Comparison of ENCODE assay signal across 9 mouse cellular contexts in the genomic region with DNA sequence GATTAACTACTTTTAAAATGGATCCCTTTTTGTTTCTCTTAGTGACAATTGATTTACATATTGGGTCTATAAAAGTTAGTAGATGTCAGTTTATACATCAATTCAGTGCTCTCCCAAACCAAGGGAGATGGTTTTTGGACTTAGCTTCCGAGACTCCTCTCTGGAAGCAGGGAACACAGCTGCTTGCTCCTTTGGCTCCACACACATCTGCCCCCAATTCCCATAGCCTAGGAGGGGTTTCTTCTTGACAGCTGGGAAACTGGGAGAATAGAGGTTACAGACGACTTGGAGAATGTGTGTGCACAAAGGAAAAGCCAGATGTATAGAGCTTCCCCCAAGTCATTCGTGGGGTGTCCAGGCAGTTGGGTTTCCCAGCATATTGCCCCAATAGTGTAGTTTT. TPM values are rescaled to one million over a fixed set of nuclear protein-coding genes. Genes with fewer than 3 reads are reported as not detected.
DNase-seq lines count a peak whose midpoint lies in the region; ATAC-seq and TF ChIP-seq lines count a peak whose summit lies in the region.
"Had no signal": no experiment of that assay in that cellular context is flagged by ENCODE, and none has a peak within 500 bp of the region (broad histone marks: within the 10 kb centered on the region; RNA-seq: fewer than 3 reads in every experiment).

No protein-coding gene starts in this region.

- H3K9ac ChIP-seq in forebrain, embryonic 15.5 days (replicated peaks), result peak overlapping the region; percentile 62
- peak overlapping the region; percentile 72 for H3K9ac ChIP-seq in liver, embryonic 12.5 days
- peak overlapping the region; percentile 86 for H3K9ac ChIP-seq in stomach, embryonic 16.5 days (ENCODE audit: low read length)

- peak overlapping the region; percentile 98 for H3K27ac ChIP-seq in testis, adult 2 months (ENCODE audit: control insufficient read depth, insufficient read depth, low read depth, low read length)
- no peak overlapping the region for H3K27ac ChIP-seq in forebrain, embryonic 15.5 days (replicated peaks)
- H3K27ac ChIP-seq in liver, embryonic 12.5 days, result no peak overlapping the region
- H3K27ac ChIP-seq in stomach, embryonic 16.5 days (ENCODE audit: low read length), result peak overlapping the region; percentile 49

- intact Hi-C loops in left cerebral cortex, postnatal 25 days (cut with DNase I), result no loop called here

- H3K4me3 ChIP-seq in testis, adult 2 months (ENCODE audit: control insufficient read depth, low read depth, low read length), result peak overlapping the region; percentile 100
- H3K4me3 ChIP-seq in forebrain, embryonic 15.5 days, result peak overlapping the region; percentile 56
- peak overlapping the region; percentile 58 for H3K4me3 ChIP-seq in liver, embryonic 12.5 days
- H3K4me3 ChIP-seq in stomach, embryonic 16.5 days (replicated peaks; ENCODE audit: low read length), result peak overlapping the region; percentile 71

- WGBS in forebrain, embryonic 15.5 days, result 35% methylated on average over 3 of the region's 3 CpGs
- WGBS in liver, embryonic 12.5 days (ENCODE audit: insufficient replicate concordance), result 55% methylated on average over 3 of the region's 3 CpGs
- 35% methylated on average over 3 of the region's 3 CpGs for WGBS in stomach, embryonic 16.5 days

- no peak for TF ChIP-seq CTCF in testis, adult 2 months (IDR thresholded peaks at IDR 0.05; ENCODE audit: control insufficient read depth, insufficient read depth, insufficient replicate concordance, low read depth, low read length)

- H3K27me3 ChIP-seq in testis, adult 2 months (ENCODE audit: control insufficient read depth, insufficient read depth, low read length), result no peaks in the 10 kb centered on the region
- no peaks in the 10 kb centered on the region for H3K27me3 ChIP-seq in forebrain, embryonic 15.5 days
- no peaks in the 10 kb centered on the region for H3K27me3 ChIP-seq in liver, embryonic 12.5 days (replicated peaks)
- no peaks in the 10 kb centered on the region for H3K27me3 ChIP-seq in stomach, embryonic 16.5 days (ENCODE audit: control insufficient read depth, insufficient read depth, low read length)

- TF ChIP-seq POLR2A in testis, adult 2 months (IDR thresholded peaks at IDR 0.05; ENCODE audit: control insufficient read depth, low read depth, low read length), result no peak

- DNase-seq in testis, postnatal 14 days (ENCODE audit: low spot score), result no peak
- no peak for DNase-seq in left cerebral cortex, postnatal 25 days (ENCODE audit: low spot score in 2 of 2)
- DNase-seq in cerebellum, postnatal 25 days, result no peak
- no peak for DNase-seq in kidney, adult 9 months

- no peaks in the 10 kb centered on the region for H3K9me3 ChIP-seq in forebrain, embryonic 15.5 days
- no peaks in the 10 kb centered on the region for H3K9me3 ChIP-seq in liver, embryonic 12.5 days (replicated peaks)
- H3K9me3 ChIP-seq in stomach, embryonic 16.5 days (replicated peaks; ENCODE audit: control insufficient read depth, low read length), result no peaks in the 10 kb centered on the region

- no peaks in the 10 kb centered on the region; the same call in 1 of the 2 replicates for H3K36me3 ChIP-seq in testis, adult 2 months (ENCODE audit: control insufficient read depth, insufficient read depth, low read length)
- H3K36me3 ChIP-seq in forebrain, embryonic 15.5 days, result no peaks in the 10 kb centered on the region
- no peaks in the 10 kb centered on the region for H3K36me3 ChIP-seq in liver, embryonic 12.5 days
- H3K36me3 ChIP-seq in stomach, embryonic 16.5 days (ENCODE audit: control insufficient read depth, insufficient read depth, low read length), result no peaks in the 10 kb centered on the region

- H3K4me1 ChIP-seq in testis, adult 2 months (ENCODE audit: control insufficient read depth, insufficient read depth, low read length), result peaks cover 9% of the 10 kb centered on the region
- peaks cover 9% of the 10 kb centered on the region for H3K4me1 ChIP-seq in forebrain, embryonic 15.5 days
- H3K4me1 ChIP-seq in liver, embryonic 12.5 days, result peaks cover 27% of the 10 kb centered on the region
- peaks cover 4% of the 10 kb centered on the region; the same call in 1 of the 2 replicates for H3K4me1 ChIP-seq in stomach, embryonic 16.5 days (ENCODE audit: control insufficient read depth, insufficient read depth, low read length)

- peak overlapping the region; percentile 87 for H3K4me2 ChIP-seq in forebrain, embryonic 15.5 days (replicated peaks)
- peak overlapping the region; percentile 87 for H3K4me2 ChIP-seq in liver, embryonic 12.5 days
- peak overlapping the region; percentile 91 for H3K4me2 ChIP-seq in stomach, embryonic 16.5 days (ENCODE audit: low read depth, low read length)

- no peak for ATAC-seq in forebrain, embryonic 15.5 days (replicated peaks)
- ATAC-seq in liver, embryonic 12.5 days, result no peak
- no peak for ATAC-seq in stomach, embryonic 16.5 days (ENCODE audit: insufficient read depth, low FRiP score)

RNA-seq across cellular contexts. Expression of a gene that starts 0.7 kb away (rescaled TPM):
- 19.5 and 20.5 TPM in 2 replicates for polyA plus RNA-seq in testis, adult 2 months (2012; rRNA removed)
- 4.5 and 6.5 TPM in 2 replicates for polyA plus RNA-seq in forebrain, embryonic 15.5 days (2015; fragmentation: Nextera tagmentation; extraction: Ambion mirVana)
- 3.3 TPM in 2 replicates for polyA plus RNA-seq in liver, embryonic 12.5 days (2016; fragmentation: Nextera tagmentation; extraction: Ambion mirVana)
- polyA plus RNA-seq in stomach, embryonic 16.5 days (2015; fragmentation: Nextera tagmentation; extraction: Ambion mirVana), result 6.4 and 7.6 TPM in 2 replicates
- total RNA-seq in left cerebral cortex, postnatal 25 days (2021), result 1 to 10 TPM in 1 of 2 experiments, under 1 TPM in 1; 0.85 to 1.6 TPM

RNA-seq across cellular contexts. Expression of a gene that starts 27.2 kb away (rescaled TPM):
- polyA plus RNA-seq in testis, adult 2 months (2012; rRNA removed), result 8.8 and 13.3 TPM in 2 replicates
- polyA plus RNA-seq in forebrain, embryonic 15.5 days (2015; fragmentation: Nextera tagmentation; extraction: Ambion mirVana), result 0.06 and 0.10 TPM in 2 replicates
- not detected in 2 replicates for polyA plus RNA-seq in liver, embryonic 12.5 days (2016; fragmentation: Nextera tagmentation; extraction: Ambion mirVana)
- polyA plus RNA-seq in stomach, embryonic 16.5 days (2015; fragmentation: Nextera tagmentation; extraction: Ambion mirVana), result not detected in 2 replicates
- 1 to 10 TPM; 1.4 to 1.5 TPM for total RNA-seq in left cerebral cortex, postnatal 25 days (2021)
- total RNA-seq: common myeloid progenitor, adult 5-6 weeks had no signal

RNA-seq across cellular contexts. Expression of a gene that starts 49.1 kb away (rescaled TPM):
- polyA plus RNA-seq in testis, adult 2 months (2012; rRNA removed), result 2.1 and 2.2 TPM in 2 replicates
- polyA plus RNA-seq in forebrain, embryonic 15.5 days (2015; fragmentation: Nextera tagmentation; extraction: Ambion mirVana), result 8.7 and 10.5 TPM in 2 replicates
- polyA plus RNA-seq in liver, embryonic 12.5 days (2016; fragmentation: Nextera tagmentation; extraction: Ambion mirVana), result 3.2 and 4.3 TPM in 2 replicates
- 13.3 and 13.6 TPM in 2 replicates for polyA plus RNA-seq in stomach, embryonic 16.5 days (2015; fragmentation: Nextera tagmentation; extraction: Ambion mirVana)
- 10 to 100 TPM in 1 of 2 experiments, 1 to 10 TPM in 1; 9.8 to 10.1 TPM for total RNA-seq in left cerebral cortex, postnatal 25 days (2021)

Comparison
In these comparisons a context has a peak if more than half of its experiments do, and no peak if none do; other contexts are left out.
1. H3K27ac ChIP-seq: peak in testis, adult 2 months (single experiment) and stomach, embryonic 16.5 days (single experiment); none in forebrain, embryonic 15.5 days (single experiment) and liver, embryonic 12.5 days (single experiment).
2. Peak in every context shown above with its lines, with median percentiles within 50 percentile points of each other: H3K4me3 ChIP-seq, H3K4me2 ChIP-seq and H3K9ac ChIP-seq.